Comparison of ENCODE assay signal across 31 mouse cellular contexts in the genomic region with DNA sequence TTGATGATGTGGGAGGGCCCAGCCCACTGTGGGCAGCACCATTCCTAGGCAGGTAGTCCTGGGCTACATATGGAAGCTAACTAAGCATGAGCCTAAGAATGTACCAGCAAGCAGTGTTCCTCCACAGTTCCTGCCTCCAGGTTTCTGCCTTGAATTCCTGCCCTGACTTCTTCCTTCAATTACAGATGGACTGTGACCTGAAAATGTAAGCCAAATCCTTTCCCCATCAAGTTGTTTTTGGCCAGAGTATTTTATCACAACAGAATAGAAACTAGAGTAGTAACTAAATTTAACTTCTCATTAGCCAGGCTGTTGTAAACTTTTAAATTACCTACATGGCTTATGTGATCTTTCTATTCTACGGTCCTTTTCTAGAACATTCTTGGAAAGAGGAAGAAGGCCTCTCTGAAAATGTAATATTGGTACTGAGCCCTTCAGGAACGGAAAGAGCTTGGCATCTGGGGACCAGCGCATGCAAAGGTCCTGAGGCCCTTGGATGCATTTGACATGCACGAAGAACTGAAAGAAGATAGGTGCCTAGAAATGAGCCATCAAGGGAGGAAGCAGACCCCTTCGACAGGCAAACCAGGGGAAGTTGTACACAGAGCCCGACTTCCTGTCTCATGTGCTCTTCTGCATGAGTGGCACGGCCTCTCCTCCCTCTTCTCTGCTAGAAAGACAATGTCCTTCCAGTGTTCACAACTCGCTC.
DNase-seq lines count a peak whose midpoint lies in the region; ATAC-seq and TF ChIP-seq lines count a peak whose summit lies in the region.
"Had no signal": no experiment of that assay in that cellular context is flagged by ENCODE, and none has a peak within 500 bp of the region (broad histone marks: within the 10 kb centered on the region; RNA-seq: fewer than 3 reads in every experiment).

No protein-coding gene starts in this region.

- H3K9ac ChIP-seq in midbrain, postnatal 0 days (replicated peaks; ENCODE audit: low read length, poor library complexity, severe bottlenecking), result no peak overlapping the region
- H3K9ac ChIP-seq: hindbrain, embryonic 13.5 days; limb, embryonic 13.5 days; liver, embryonic 13.5 days; neural tube, embryonic 13.5 days; stomach, embryonic 15.5 days had no signal

- peaks cover 50% of the 10 kb centered on the region for H3K4me1 ChIP-seq in bone marrow macrophage, adult 2 months (ENCODE audit: control insufficient read depth, insufficient read depth, low read length)
- H3K4me1 ChIP-seq in megakaryocyte, embryonic 14.5 days, result peaks cover 7% of the 10 kb centered on the region
- no peaks in the 10 kb centered on the region for H3K4me1 ChIP-seq in midbrain, postnatal 0 days (ENCODE audit: insufficient read depth, low read length)
- H3K4me1 ChIP-seq: limb, embryonic 13.5 days; liver, embryonic 13.5 days; stomach, embryonic 15.5 days had no signal

- no peak for ATAC-seq in CD4-positive, CD25-positive, alpha-beta regulatory T cell, adult 4 months
- no peak for ATAC-seq in midbrain, postnatal 0 days (ENCODE audit: low FRiP score)
- ATAC-seq: intestine, embryonic 16.5 days; lung, postnatal 0 days; midbrain, embryonic 16.5 days had no signal

- H3K9me3 ChIP-seq in megakaryocyte, embryonic 14.5 days, result no peaks in the 10 kb centered on the region
- no peaks in the 10 kb centered on the region for H3K9me3 ChIP-seq in midbrain, postnatal 0 days (ENCODE audit: low read length)
- H3K9me3 ChIP-seq: hindbrain, embryonic 13.5 days; limb, embryonic 13.5 days; liver, embryonic 13.5 days; neural tube, embryonic 13.5 days; stomach, embryonic 15.5 days had no signal

- H3K4me2 ChIP-seq in midbrain, postnatal 0 days (ENCODE audit: low read depth, low read length, poor library complexity, severe bottlenecking), result no peak overlapping the region
- H3K4me2 ChIP-seq: hindbrain, embryonic 13.5 days; limb, embryonic 13.5 days; liver, embryonic 13.5 days; midbrain, embryonic 11.5 days; neural tube, embryonic 13.5 days; stomach, embryonic 15.5 days had no signal

- no peaks in the 10 kb centered on the region for H3K36me3 ChIP-seq in megakaryocyte, embryonic 14.5 days (replicated peaks; ENCODE audit: low read length)
- no peaks in the 10 kb centered on the region for H3K36me3 ChIP-seq in midbrain, postnatal 0 days (ENCODE audit: insufficient read depth, low read length)
- H3K36me3 ChIP-seq: hindbrain, embryonic 13.5 days; limb, embryonic 13.5 days; liver, embryonic 13.5 days; neural tube, embryonic 13.5 days; stomach, embryonic 15.5 days had no signal

- DNase-seq in CD4-positive, CD25-positive, alpha-beta regulatory T cell, adult 2 months (ENCODE audit: low read depth, low spot score), result peak; percentile 26
- peak; percentile 48 for DNase-seq in A20 (ENCODE audit: low read depth, low spot score)
- no peak for DNase-seq in midbrain, postnatal 0 days (ENCODE audit: low spot score)
- DNase-seq in adrenal gland, postnatal 25 days, result no peak
- no peak for DNase-seq in left cerebral cortex, adult 2 months (ENCODE audit: extremely low spot score in 1 of 2, low spot score in 2 of 2)
- DNase-seq: adrenal gland, postnatal 10 days; cerebellum, adult 2 months; cerebellum, postnatal 14 days; gastrocnemius, adult 2 months; heart, postnatal 36 days; kidney, adult 9 months; kidney, postnatal 10 days; liver, embryonic 13.5 days; lung, adult 18-20 months; lung, postnatal 4 days; right cerebral cortex, postnatal 25 days; spleen, adult 18-20 months; thymus, postnatal 25 days had no signal

- no peak for TF ChIP-seq CTCF in bone marrow macrophage, adult 2 months (IDR thresholded peaks at IDR 0.05; ENCODE audit: low read depth, low read length)
- TF ChIP-seq CTCF in midbrain, postnatal 0 days (IDR thresholded peaks at IDR 0.05), result no peak
- no peak for TF ChIP-seq CTCF in left cerebral cortex, adult 2 months (IDR thresholded peaks at IDR 0.05)

- peaks cover 72% of the 10 kb centered on the region for H3K27me3 ChIP-seq in megakaryocyte, embryonic 14.5 days (replicated peaks)
- H3K27me3 ChIP-seq in midbrain, postnatal 0 days (ENCODE audit: insufficient read depth, low read length), result no peaks in the 10 kb centered on the region
- H3K27me3 ChIP-seq: limb, embryonic 13.5 days; neural tube, embryonic 13.5 days; stomach, embryonic 15.5 days had no signal

- WGBS in midbrain, postnatal 0 days, result 95% methylated on average over 8 of the region's 8 CpGs

- no peak overlapping the region for H3K4me3 ChIP-seq in bone marrow macrophage, adult 2 months (ENCODE audit: insufficient read depth, low read length)
- peak overlapping the region; percentile 7 for H3K4me3 ChIP-seq in megakaryocyte, embryonic 14.5 days (replicated peaks)
- H3K4me3 ChIP-seq in midbrain, postnatal 0 days (ENCODE audit: low read depth, low read length), result no peak overlapping the region
- H3K4me3 ChIP-seq in left cerebral cortex, adult 2 months, result no peak overlapping the region
- H3K4me3 ChIP-seq: erythroblast, embryonic 14.5 days; gastrocnemius, adult 2 months; hindbrain, embryonic 13.5 days; limb, embryonic 13.5 days; liver, embryonic 13.5 days; myocyte; neural tube, embryonic 13.5 days; stomach, embryonic 15.5 days had no signal

- no peak for TF ChIP-seq POLR2A in bone marrow macrophage, adult 2 months (IDR thresholded peaks at IDR 0.05; ENCODE audit: borderline replicate concordance, low read depth, low read length)

- peak overlapping the region; percentile 57 for H3K27ac ChIP-seq in bone marrow macrophage, adult 2 months (ENCODE audit: insufficient read depth, low read depth, low read length)
- H3K27ac ChIP-seq in midbrain, postnatal 0 days (ENCODE audit: low read depth, low read length), result no peak overlapping the region
- no peak overlapping the region for H3K27ac ChIP-seq in left cerebral cortex, adult 2 months
- H3K27ac ChIP-seq: gastrocnemius, adult 2 months; hindbrain, embryonic 13.5 days; limb, embryonic 13.5 days; liver, embryonic 13.5 days; neural tube, embryonic 13.5 days; stomach, embryonic 15.5 days had no signal

- intact Hi-C loops in left cerebral cortex, adult 2 months (cut with DNase I), result no loop called here

Comparison
In these comparisons a context has a peak if more than half of its experiments do, and no peak if none do; other contexts are left out.
1. DNase-seq: peak in CD4-positive, CD25-positive, alpha-beta regulatory T cell, adult 2 months (single experiment) and A20 (single experiment); none in midbrain, postnatal 0 days (single experiment), adrenal gland, postnatal 25 days (single experiment) and left cerebral cortex, adult 2 months (0 of 2).